Mouse (Mus musculus): ENCODE data around the gene Gm17387. TPM values are rescaled to one million over a fixed set of nuclear protein-coding genes. Genes with fewer than 3 reads are reported as not detected.

Gm17387 gene
- polyA plus RNA-seq, 1 experiment = not detected

- Histone ChIP-seq H3K4me1 (ENCODE audit: control insufficient read depth, insufficient read depth, low read length) (peaks cover 2% of the 10 kb centered on the region; the same call in 1 of the 2 replicates), H3K4me3 (replicated peaks; ENCODE audit: control insufficient read depth, low read depth, low read length) (no peak overlapping the region), H3K27ac (ENCODE audit: control insufficient read depth, insufficient read depth, low read depth, low read length, poor library complexity) (no peak overlapping the region)
- WGBS = 48% methylated on average over 14 of the region's 14 CpGs
- TF ChIP-seq CTCF (IDR thresholded peaks at IDR 0.05; ENCODE audit: control insufficient read depth, insufficient read depth, low read length) (no peak), POLR2A (IDR thresholded peaks at IDR 0.05; ENCODE audit: borderline replicate concordance, control insufficient read depth, low read depth, low read length) (no peak)
These were observed 29.8 kb downstream of the Gm17387 start for GRCm38 (mm10) chr7:141058601-141059341.

- TF ChIP-seq POLR2A (IDR thresholded peaks at IDR 0.05; ENCODE audit: borderline replicate concordance, control insufficient read depth, low read depth, low read length) = no peak
- TF ChIP-seq CTCF (IDR thresholded peaks at IDR 0.05; ENCODE audit: control insufficient read depth, insufficient read depth, low read length) = no peak
- H3K4me1 ChIP-seq (ENCODE audit: control insufficient read depth, insufficient read depth, low read length) = peaks cover 6% of the 10 kb centered on the region
- WGBS = 69% methylated on average over 2 of the region's 2 CpGs
- H3K4me3 ChIP-seq (replicated peaks; ENCODE audit: control insufficient read depth, low read depth, low read length) = no peak overlapping the region
- H3K27ac ChIP-seq (ENCODE audit: control insufficient read depth, insufficient read depth, low read depth, low read length, poor library complexity) = no peak overlapping the region
These were observed 31.0 kb downstream of the Gm17387 start for GRCm38 (mm10) chr7:141059929-141060328.

- WGBS = 3% methylated on average over 72 of the region's 72 CpGs
- Histone ChIP-seq H3K27ac (ENCODE audit: control insufficient read depth, insufficient read depth, low read depth, low read length, poor library complexity) (no peak within 1 kb of the TSS), H3K4me1 (ENCODE audit: control insufficient read depth, insufficient read depth, low read length) (peaks cover 6% of the 10 kb centered on the region), H3K4me3 (replicated peaks; ENCODE audit: control insufficient read depth, low read depth, low read length) (no peak within 1 kb of the TSS)
- TF ChIP-seq CTCF (IDR thresholded peaks at IDR 0.05; ENCODE audit: control insufficient read depth, insufficient read depth, low read length) = no peak
- TF ChIP-seq POLR2A (IDR thresholded peaks at IDR 0.05; ENCODE audit: borderline replicate concordance, control insufficient read depth, low read depth, low read length) = no peak
These were observed 31.7 kb downstream of the Gm17387 start, which contains the start of gene B4galnt4 for GRCm38 (mm10) chr7:141060426-141061242. Gene B4galnt4 (plus strand): TSS chr7:141061104.

- H3K4me3 ChIP-seq (replicated peaks; ENCODE audit: control insufficient read depth, low read depth, low read length) = no peak overlapping the region
- peaks cover 6% of the 10 kb centered on the region for H3K4me1 ChIP-seq (ENCODE audit: control insufficient read depth, insufficient read depth, low read length)
- TF ChIP-seq CTCF (IDR thresholded peaks at IDR 0.05; ENCODE audit: control insufficient read depth, insufficient read depth, low read length) (no peak), POLR2A (IDR thresholded peaks at IDR 0.05; ENCODE audit: borderline replicate concordance, control insufficient read depth, low read depth, low read length) (no peak)
- 8% methylated on average over 37 of the region's 37 CpGs for WGBS
- no peak overlapping the region for H3K27ac ChIP-seq (ENCODE audit: control insufficient read depth, insufficient read depth, low read depth, low read length, poor library complexity)
These were observed 32.4 kb downstream of the Gm17387 start for GRCm38 (mm10) chr7:141061269-141061692.

DNA sequence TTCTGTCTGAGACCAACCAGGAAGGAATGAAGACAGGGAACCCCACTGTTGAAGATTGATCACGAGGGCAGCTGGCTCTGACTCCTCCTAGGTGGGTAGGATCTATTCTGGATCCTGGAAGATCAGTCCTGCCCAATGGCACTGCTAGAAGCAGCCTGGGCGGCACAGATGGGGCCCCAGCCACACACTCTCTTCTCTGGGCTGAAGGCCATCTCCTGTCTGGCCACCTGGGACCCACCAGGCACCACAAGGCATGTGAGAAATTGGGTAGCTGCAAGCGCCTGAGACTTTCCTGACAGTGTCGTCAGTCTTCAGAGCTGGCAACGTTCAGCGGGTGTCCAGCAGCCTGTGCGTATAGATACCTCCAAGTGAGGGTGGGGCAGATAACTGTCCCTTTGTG is 33.6 kb downstream of the Gm17387 start:
- Histone ChIP-seq H3K4me3 (replicated peaks; ENCODE audit: control insufficient read depth, low read depth, low read length) (no peak overlapping the region), H3K4me1 (ENCODE audit: control insufficient read depth, insufficient read depth, low read length) (peaks cover 6% of the 10 kb centered on the region), H3K27ac (ENCODE audit: control insufficient read depth, insufficient read depth, low read depth, low read length, poor library complexity) (no peak overlapping the region)
- TF ChIP-seq POLR2A (IDR thresholded peaks at IDR 0.05; ENCODE audit: borderline replicate concordance, control insufficient read depth, low read depth, low read length) (no peak), CTCF (IDR thresholded peaks at IDR 0.05; ENCODE audit: control insufficient read depth, insufficient read depth, low read length) (no peak)
- 35% methylated on average over 7 of the region's 7 CpGs for WGBS

DNA sequence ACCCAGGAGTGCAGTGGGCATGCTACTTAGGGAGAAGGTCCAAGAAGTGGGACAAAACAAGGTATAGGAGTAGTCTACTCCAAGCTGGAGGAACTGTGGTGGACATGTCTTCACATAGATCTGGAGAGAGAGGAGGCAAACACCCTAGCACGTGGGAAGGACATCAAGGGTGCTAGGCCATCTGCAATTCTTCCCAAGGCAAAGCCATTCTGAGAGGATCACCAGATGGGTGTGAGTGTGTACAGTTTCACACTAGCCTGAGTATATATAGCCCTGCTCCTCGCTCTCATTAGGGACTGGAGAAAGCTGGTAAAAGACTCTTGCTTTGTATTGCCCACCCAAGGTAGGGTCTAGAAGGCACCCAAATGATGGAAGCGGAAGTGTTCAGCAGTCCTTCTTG is 34.4 kb downstream of the Gm17387 start:
- WGBS = 72% methylated on average over 3 of the region's 3 CpGs
- H3K4me1 ChIP-seq (ENCODE audit: control insufficient read depth, insufficient read depth, low read length) = peaks cover 6% of the 10 kb centered on the region
- no peak overlapping the region for H3K27ac ChIP-seq (ENCODE audit: control insufficient read depth, insufficient read depth, low read depth, low read length, poor library complexity)
- no peak overlapping the region for H3K4me3 ChIP-seq (replicated peaks; ENCODE audit: control insufficient read depth, low read depth, low read length)
- TF ChIP-seq POLR2A (IDR thresholded peaks at IDR 0.05; ENCODE audit: borderline replicate concordance, control insufficient read depth, low read depth, low read length) (no peak), CTCF (IDR thresholded peaks at IDR 0.05; ENCODE audit: control insufficient read depth, insufficient read depth, low read length) (no peak)

- TF ChIP-seq CTCF (IDR thresholded peaks at IDR 0.05; ENCODE audit: control insufficient read depth, insufficient read depth, low read length) (no peak), POLR2A (IDR thresholded peaks at IDR 0.05; ENCODE audit: borderline replicate concordance, control insufficient read depth, low read depth, low read length) (no peak)
- 14% methylated on average over 7 of the region's 7 CpGs for WGBS
- Histone ChIP-seq H3K4me1 (ENCODE audit: control insufficient read depth, insufficient read depth, low read length) (peaks cover 6% of the 10 kb centered on the region), H3K27ac (ENCODE audit: control insufficient read depth, insufficient read depth, low read depth, low read length, poor library complexity) (no peak overlapping the region), H3K4me3 (replicated peaks; ENCODE audit: control insufficient read depth, low read depth, low read length) (no peak overlapping the region)
These were observed 35.2 kb downstream of the Gm17387 start for GRCm38 (mm10) chr7:141064175-141064574.

DNA sequence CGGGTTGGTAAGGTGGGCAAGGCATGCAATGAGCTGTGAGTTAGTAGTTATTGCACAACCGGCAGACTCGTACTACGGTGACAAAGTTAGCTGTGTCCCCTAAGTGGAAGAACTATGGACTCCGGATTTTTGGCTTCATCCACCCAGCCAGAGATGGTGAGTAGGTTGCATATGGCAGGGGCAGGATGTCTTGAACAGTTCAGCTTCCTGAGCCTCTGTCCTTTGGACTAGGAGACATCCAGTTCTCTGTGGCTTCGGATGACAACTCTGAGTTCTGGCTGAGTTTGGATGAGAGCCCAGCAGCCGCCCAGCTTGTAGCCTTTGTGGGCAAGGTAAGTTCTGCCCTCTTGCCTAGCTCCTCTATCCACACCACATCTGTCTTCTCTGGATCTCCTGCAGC is 35.6 kb downstream of the Gm17387 start:
- 29% methylated on average over 7 of the region's 7 CpGs for WGBS
- TF ChIP-seq POLR2A (IDR thresholded peaks at IDR 0.05; ENCODE audit: borderline replicate concordance, control insufficient read depth, low read depth, low read length) (no peak), CTCF (IDR thresholded peaks at IDR 0.05; ENCODE audit: control insufficient read depth, insufficient read depth, low read length) (no peak)
- Histone ChIP-seq H3K4me1 (ENCODE audit: control insufficient read depth, insufficient read depth, low read length) (peaks cover 6% of the 10 kb centered on the region), H3K27ac (ENCODE audit: control insufficient read depth, insufficient read depth, low read depth, low read length, poor library complexity) (no peak overlapping the region), H3K4me3 (replicated peaks; ENCODE audit: control insufficient read depth, low read depth, low read length) (no peak overlapping the region)
